ENCODE assay signal across 9 mouse cellular contexts in genomic region chr5:118089102-118089501, GRCm38 (mm10).
DNase-seq lines count a peak whose midpoint lies in the region; ATAC-seq lines count a peak whose summit lies in the region.
"Had no signal": no experiment of that assay in that cellular context is flagged by ENCODE, and none has a peak within 500 bp of the region (broad histone marks: within the 10 kb centered on the region; RNA-seq: fewer than 3 reads in every experiment).

No protein-coding gene starts in this region.

- H3K27me3 ChIP-seq in heart, embryonic 13.5 days (replicated peaks): no peaks in the 10 kb centered on the region
- no peaks in the 10 kb centered on the region for H3K27me3 ChIP-seq in limb, embryonic 12.5 days
- H3K27me3 ChIP-seq: liver, embryonic 13.5 days had no signal

- H3K4me2 ChIP-seq in heart, embryonic 13.5 days: peak overlapping the region; percentile 41
- H3K4me2 ChIP-seq in limb, embryonic 12.5 days: no peak overlapping the region
- H3K4me2 ChIP-seq: liver, embryonic 13.5 days had no signal

- 35% methylated on average over 7 of the region's 7 CpGs for WGBS in heart, embryonic 13.5 days
- WGBS in limb, embryonic 12.5 days: 55% methylated on average over 7 of the region's 7 CpGs

- DNase-seq in embryo, embryonic 10 days (ENCODE audit: low spot score): peak; percentile 41
- no peak for DNase-seq in embryo, embryonic 9.5 days (ENCODE audit: extremely low spot score)
- DNase-seq in ES-CJ7 (ENCODE audit: low read depth, low spot score): peak; percentile 14
- peak; percentile 43 for DNase-seq in embryo, embryonic 10.5 days (ENCODE audit: low spot score)
- DNase-seq: liver, embryonic 13.5 days had no signal

- no peak overlapping the region for H3K4me3 ChIP-seq in heart, embryonic 13.5 days
- no peak overlapping the region for H3K4me3 ChIP-seq in limb, embryonic 12.5 days (replicated peaks)
- H3K4me3 ChIP-seq: liver, embryonic 13.5 days had no signal

- H3K27ac ChIP-seq in heart, embryonic 13.5 days (replicated peaks): peak overlapping the region; percentile 73
- 0 out of 2 replicates have a peak overlapping the region, but pooled peaks have one; percentile 23 for H3K27ac ChIP-seq in limb, embryonic 12.5 days
- H3K27ac ChIP-seq: liver, embryonic 13.5 days had no signal

- peak overlapping the region; percentile 63 for H3K9ac ChIP-seq in heart, embryonic 13.5 days
- no peak overlapping the region for H3K9ac ChIP-seq in limb, embryonic 12.5 days (replicated peaks)
- H3K9ac ChIP-seq: liver, embryonic 13.5 days had no signal

- no peaks in the 10 kb centered on the region for H3K9me3 ChIP-seq in heart, embryonic 13.5 days
- H3K9me3 ChIP-seq in limb, embryonic 12.5 days: no peaks in the 10 kb centered on the region
- H3K9me3 ChIP-seq: liver, embryonic 13.5 days had no signal

- peak; percentile 47; the same call in 1 of the 2 replicates for ATAC-seq in heart, embryonic 13.5 days (ENCODE audit: extremely low read depth, insufficient number of reproducible peaks, low FRiP score, low TSS enrichment)
- no peak for ATAC-seq in limb, embryonic 12.5 days (ENCODE audit: insufficient number of reproducible peaks, insufficient read depth, low FRiP score, low TSS enrichment, low read depth)
- ATAC-seq in activated CD4-positive, CD25-positive, alpha-beta regulatory T cell, adult 4 months: no peak
- ATAC-seq in monocyte, adult 5-6 weeks (replicated peaks; ENCODE audit: insufficient number of reproducible peaks, low FRiP score, low TSS enrichment, poor library complexity, severe bottlenecking): no peak

- peaks cover 58% of the 10 kb centered on the region for H3K4me1 ChIP-seq in heart, embryonic 13.5 days
- H3K4me1 ChIP-seq in limb, embryonic 12.5 days (replicated peaks): peaks cover 40% of the 10 kb centered on the region
- H3K4me1 ChIP-seq: liver, embryonic 13.5 days had no signal

- peaks cover 42% of the 10 kb centered on the region for H3K36me3 ChIP-seq in heart, embryonic 13.5 days
- H3K36me3 ChIP-seq in limb, embryonic 12.5 days: peaks cover 63% of the 10 kb centered on the region
